Mouse (Mus musculus) liver, adult (tissue): Measurements from ENCODE around the gene Cnnm3.

Source experiments
- GATA4 ChIP-seq: IDR thresholded peaks from 2 replicates; pipeline ENCODE4 v1.6.1; 2014; ENCODE audit warnings: mild to moderate bottlenecking, low read length; ENCODE audit not compliant: insufficient replicate concordance

The Cnnm3 gene

DNA sequence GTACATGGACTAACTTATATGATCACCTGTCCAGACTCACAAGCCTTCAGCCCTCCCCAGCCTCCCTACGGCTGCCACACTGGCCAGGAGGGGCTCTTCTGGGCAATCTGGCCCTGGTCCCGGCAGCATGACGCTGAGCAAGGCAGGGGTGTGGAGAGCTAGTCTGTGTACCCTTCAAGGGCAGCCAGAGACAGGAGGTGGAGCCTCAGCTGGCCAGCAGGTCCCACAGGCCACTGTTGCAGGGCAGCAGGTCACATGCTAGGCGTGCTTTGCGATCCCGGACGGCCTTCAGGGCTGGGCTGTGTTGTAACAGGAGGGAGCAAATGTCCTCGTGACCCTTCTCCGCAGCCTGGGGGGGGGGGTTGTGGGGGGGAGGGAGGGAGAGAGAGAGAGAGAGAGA is 27.5 kb downstream of the Cnnm3 start, which contains the start of gene Gm42417:
Gm42417 (minus strand) TSS at position 244 of the 400 bp plus-strand sequence.
- no peak for TF ChIP-seq GATA4

DNA sequence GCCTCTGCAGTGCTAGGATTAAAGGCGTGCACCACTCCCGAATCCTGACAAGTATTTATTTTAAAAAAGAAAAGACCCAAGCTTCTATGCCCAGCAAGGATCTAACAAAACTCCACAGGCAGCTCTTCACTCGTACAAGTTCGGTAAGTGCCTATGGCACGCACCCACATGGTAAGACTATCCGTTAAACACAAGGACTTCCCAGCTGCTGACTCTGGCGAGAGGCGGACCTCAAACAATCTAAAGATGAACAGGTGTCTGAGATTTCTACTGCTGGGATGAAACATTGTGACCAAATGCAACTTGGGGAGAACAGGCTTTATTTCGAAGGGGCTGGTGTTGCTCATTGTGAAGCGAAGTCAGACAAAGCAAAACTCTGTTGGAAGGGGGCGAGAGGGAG is 28.5 kb downstream of the Cnnm3 start:
- no peak for TF ChIP-seq GATA4

DNA sequence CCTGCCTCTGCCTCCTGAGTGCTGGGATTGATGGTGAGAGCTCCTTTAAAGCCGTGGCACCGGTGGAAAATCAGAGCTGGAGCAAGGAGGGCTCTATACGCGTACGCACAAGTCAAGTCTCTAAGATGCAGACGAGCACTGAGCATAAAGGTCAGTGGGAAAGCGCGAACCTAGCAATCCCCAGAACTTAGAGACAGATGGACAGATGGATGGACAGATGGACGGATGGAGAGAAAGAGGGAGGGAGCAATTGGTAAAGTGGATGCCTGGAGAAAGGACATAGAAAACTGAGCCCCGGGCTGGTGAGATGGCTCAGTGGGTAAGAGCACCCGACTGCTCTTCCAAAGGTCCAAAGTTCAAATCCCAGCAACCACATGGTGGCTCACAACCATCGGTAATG is 29.1 kb downstream of the Cnnm3 start:
- no peak for TF ChIP-seq GATA4

DNA sequence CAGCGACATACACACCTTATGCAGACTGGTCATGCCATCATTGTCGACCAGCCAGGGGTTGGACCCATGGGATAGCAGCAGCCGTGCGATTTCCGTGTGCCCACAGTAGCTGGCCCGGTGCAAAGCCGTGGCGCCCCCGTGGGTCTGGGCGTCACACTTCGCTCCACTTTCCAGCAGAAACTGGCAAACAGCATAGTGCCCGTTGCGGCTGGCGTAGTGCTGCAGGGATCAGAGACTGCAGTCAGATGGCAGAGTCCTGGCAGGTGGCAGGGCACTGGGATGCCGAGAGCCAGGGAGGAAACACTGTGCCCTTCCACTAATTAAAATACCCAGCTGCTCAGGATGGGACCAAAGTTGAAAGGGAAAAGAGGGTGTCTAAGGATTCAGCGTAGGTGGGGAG is 30.2 kb downstream of the Cnnm3 start:
- no peak for TF ChIP-seq GATA4

DNA sequence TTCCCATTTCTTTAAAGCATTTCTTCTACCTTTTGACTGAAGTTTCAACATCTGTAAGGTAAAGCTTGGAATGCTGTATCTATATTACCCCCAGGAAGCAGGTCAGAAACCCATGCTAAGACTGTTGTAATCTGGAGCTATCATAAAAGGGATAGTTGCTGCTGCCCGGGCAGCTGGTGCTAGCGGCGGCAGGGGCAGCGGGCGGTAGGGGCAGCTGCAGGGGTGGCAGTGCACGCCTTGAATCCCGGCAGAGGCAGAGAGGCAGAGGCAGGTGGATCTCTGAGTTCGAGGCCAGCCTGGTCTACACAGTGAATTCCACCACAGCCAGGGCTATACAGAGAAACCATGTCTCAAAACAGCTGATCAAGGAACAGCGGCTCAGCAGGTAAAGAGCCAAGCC is 31.3 kb downstream of the Cnnm3 start:
- TF ChIP-seq GATA4 = no peak

DNA sequence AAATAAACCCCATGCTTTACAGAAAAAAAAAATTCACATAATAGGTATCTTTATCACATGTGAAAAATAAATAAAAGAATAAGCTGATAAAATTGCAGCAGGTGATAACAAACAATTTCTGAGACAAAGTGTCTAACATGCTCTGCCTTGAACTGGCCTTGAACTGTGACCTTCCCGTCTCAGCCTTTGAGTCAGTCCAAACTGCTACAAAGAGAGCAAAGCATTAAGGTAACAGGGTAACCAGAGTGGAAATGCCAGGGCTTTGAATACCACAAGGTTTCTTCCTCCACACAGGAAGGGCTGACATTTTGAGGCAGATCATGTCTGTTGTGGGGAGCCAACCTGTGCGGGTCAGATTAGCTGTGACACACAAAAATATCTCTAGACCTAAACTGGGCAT is 33.7 kb downstream of the Cnnm3 start:
- no peak for TF ChIP-seq GATA4

DNA sequence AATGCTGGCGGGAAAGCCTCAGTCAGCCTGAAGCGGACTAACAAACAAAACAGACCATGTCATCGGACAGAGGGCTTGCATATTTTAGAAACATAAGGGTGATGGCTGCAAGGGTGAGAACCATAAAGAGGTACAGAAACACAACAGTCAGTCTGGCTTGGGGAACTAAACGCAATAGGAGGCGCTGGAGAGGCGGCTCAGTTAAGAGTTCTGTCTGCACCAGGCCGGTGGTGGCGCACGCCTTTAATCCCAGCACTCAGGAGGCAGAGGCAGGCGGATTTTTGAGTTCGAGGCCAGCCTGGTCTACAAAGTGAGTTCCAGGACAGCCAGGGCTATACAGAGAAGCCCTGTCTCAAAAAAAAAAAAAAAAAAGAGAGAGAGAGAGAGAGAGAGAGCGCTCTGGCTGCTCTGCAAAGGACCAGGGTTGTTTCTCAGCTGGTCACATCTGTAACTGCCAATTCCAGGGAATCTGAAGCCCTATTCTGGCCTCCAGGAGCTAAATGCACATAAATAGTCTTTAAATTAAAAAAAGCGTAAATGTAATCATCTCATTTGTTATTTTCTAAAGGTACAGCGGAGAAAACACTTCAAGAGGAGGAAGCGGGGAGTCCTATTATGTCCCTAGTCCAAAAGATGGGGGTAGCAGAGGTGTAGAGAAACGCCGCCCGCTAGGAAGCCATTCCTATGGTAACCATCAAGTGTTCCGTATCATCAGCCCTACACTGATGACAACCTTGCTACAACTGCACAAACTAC is 34.4 kb downstream of the Cnnm3 start:
- TF ChIP-seq GATA4 = no peak

DNA sequence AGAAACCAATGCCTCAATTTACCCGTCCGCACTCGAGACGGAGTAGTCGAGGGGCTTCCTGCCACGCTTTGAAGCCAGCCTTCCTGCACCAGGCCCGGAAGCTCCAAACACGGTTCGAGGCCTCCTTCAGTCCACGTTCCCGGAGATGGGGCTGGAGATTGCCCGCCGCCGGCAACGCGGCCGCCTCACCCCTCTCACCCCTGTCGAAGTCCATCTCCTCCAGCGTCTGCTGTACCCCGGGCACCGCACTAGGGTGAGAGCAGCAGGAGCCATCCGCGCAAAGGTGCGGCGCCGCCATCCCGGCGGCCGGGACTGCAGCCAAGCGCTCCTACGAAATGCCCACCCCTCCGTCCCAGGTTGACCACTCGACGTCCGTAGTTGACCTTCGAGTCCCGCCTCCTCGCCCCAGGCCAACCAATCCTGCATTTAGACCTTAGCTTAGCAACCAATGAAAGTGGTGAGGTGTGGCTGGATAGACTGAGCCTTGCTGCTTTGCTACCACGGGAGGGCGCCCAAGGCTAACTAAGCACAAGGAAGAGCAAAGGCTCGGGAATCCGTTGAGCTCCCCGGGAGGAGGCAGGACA is 35.3 kb downstream of the Cnnm3 start, which contains the start of gene Ankrd39:
Ankrd39 (minus strand) TSS at position 558 of the 584 bp plus-strand sequence.
- TF ChIP-seq GATA4 = peak; percentile 48; the same call in 1 of the 2 replicates

DNA sequence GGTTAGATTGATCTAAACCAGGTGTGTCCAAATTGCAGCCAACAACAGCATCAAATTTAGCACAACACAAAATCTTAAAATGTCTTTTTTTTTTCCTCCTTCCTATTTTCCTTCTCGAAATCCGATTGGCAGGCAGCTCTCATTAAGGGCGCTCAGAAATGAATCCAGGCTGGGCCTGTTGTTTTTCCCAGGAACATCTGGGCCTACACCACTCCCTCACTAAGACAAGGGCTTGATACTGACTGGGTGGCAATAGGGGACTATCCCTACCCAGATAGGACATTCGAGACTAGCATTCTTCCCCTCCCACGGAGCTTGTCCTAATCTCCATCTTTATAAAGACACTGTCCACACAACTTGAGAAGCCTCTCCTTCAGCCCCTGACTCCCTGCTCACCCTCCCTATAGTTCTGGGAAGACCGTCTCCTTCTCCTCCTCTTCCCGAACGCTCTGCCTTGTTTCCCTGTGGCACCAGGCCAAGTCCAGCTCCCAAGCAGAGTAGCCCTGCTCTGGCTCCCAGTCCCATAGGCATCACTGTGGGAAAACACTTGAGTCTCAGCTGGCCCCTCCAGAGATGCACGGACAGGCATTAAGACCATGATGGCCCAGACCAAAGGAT is 36.4 kb downstream of the Cnnm3 start:
- no peak for TF ChIP-seq GATA4

DNA sequence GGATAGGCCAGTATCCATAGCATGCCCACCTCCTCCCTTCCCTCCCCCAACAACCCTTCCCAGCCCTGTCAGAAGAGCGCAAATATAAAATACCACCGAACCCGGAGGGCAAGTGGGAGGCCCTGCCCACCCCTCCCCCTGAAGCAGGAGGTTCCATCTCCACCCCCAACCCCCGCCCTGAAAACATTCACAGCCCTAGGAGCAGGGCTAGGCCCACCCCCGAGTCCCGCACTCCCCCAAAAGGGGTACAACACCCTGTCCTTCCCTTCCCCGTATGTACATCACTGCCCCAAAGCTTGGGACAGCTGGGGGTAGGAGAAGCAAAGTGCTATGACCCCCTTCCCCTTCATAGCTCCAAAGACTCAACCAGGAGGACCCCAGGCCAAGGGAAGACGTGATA is 37.1 kb downstream of the Cnnm3 start:
- TF ChIP-seq GATA4 = no peak

DNA sequence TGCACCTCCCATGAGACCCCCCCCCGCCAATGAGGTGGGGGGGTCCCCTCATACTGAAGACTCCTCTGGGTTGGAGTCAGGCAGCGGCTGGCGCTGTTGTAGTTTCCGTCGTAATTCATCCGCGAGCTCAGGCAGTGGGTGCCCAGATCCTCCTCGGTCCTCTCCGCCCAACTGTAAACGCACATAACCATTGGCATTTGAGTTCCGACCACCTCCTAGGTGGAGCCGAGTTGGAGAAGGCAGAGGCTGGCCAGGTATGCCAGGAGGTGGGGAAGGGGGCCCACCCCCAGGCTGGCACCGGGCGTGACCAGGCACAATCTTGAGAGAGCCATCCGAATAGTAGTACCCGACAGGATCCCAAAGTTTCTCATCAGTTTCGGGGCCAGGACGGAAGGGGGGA is 37.8 kb downstream of the Cnnm3 start:
- no peak for TF ChIP-seq GATA4

DNA sequence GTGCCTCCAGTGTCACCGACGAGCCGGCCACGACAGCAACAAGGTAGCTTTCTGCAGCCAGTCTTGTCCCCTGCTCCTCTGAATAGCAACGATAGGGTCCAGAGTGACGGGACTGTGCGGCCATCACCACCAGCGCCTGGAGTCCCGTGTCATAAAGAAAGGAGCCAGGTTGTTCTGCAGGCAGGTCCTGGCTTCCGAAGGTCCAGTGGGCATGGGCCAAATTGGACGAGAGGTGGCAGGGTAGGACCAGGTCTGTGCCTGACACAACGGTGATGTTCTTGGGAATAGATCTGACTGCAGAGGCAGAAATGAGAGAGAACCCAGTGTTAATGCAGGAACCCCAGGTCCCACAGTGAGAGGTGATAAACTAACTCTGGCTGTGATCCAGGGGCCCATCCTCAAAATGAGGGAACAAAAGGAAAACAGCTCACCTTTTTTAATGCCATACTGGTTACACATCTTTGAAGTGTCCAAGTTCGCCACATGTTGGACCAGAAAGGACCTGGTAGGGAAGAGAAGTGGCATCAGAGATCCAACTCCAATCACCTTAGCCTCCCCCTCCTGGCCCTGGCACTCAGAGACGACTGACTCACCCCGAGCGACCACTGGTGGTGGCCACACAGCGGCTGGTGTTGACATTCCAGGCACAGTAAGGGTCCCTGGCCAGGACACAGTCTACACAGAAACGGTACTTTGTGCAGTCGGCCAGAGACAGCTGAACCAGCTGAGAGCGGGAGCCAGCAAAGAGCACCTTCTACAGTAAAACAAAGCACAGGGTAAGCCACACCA is 38.6 kb downstream of the Cnnm3 start:
- no peak for TF ChIP-seq GATA4

DNA sequence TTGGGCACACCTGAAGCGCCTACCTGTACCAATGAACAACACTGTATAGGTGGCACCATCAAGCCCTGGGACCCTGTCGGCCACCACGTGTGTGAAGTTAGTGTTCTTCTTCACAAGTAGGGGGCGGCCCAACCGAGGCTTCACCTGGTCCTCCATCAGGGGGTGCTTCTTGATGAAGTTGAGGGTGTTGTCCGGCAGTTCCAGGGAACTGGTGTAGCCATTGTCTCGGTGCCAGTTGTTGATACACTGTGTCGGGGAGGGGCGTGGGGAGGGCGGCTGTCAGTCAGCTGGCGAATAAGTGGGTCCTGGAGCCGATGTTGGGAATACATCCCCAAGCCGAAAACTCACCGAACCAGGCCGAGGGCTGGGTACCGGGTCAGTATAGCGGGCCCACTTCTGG is 40.2 kb downstream of the Cnnm3 start:
- TF ChIP-seq GATA4 = no peak

DNA sequence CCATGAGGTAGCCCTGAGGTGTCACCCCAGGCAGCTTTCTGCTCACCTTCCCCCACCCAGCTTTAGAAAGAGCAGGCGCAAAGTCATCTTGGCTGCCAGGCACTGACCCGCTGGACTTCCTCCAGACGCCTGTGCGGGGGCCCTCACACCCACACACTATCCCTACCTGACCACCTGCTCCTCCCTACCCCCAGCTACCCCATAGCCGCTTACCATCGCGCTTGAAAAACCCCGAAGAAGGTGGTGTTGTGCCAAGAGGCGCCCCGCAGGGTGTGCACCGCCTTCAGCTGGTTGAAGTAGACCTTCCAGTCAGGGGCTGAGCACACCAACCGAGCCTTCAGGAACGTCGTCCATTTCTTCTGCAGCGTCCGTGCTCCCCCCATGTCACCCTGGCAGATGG is 40.8 kb downstream of the Cnnm3 start:
- no peak for TF ChIP-seq GATA4

DNA sequence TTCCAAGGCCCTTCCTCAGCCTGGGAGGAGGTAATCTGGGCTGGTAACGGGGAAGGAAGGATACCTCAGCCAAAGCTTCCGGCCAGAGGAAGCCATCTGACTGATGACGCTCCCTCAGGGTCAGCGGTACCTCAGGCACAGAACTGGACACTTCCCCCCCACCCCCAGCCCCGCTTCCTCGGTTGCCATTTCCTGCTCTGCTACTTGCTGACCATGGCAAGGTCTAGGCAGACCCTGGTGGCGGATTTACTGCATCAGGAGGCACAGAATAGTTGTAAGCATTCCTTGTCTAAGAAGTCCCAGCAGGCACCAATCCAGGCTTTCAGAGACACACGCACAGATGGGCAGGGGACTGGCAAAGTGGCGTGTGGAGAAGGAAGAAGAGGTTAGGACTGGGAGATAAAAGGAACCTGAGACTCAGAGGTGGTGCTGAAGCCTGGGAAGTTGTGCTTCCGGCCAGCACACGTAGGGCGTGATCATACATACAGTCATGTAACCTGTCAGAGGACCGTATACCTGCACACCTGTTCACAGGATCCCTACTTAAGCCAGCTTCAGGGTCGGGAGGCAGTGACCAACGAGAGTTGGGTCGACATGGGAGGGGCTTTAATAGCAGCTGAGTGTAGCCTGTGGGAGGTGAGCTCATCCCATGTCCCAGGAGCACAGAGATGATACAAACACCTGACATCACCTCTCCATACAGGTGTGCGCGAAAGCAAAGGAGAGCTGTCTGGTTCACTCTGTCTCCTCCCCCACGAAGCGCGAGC is 43.1 kb downstream of the Cnnm3 start:
- peak; percentile 53; the same call in 1 of the 2 replicates for TF ChIP-seq GATA4
